Mouse (Mus musculus) urinary bladder, postnatal 14 days (tissue): ENCODE measurements around the gene Stxbp3.

ENCODE experiments used
- DNase-seq: peaks from one replicate; pipeline ENCODE4 v3.0.0; 2021; ENCODE audit warnings: low spot score

The Stxbp3 gene

GRCm38 (mm10) chr3:108764976-108765375 is 75.3 kb downstream of the Stxbp3 start:
- no peak for DNase-seq

- DNase-seq: no peak
These were observed 76.6 kb downstream of the Stxbp3 start for GRCm38 (mm10) chr3:108763691-108764090.

GRCm38 (mm10) chr3:108762597-108763111 is 77.7 kb downstream of the Stxbp3 start:
- DNase-seq: peak; percentile 44

- no peak for DNase-seq
These were observed 80.5 kb downstream of the Stxbp3 start for GRCm38 (mm10) chr3:108759566-108760420.

GRCm38 (mm10) chr3:108757570-108757969 is 82.8 kb downstream of the Stxbp3 start:
- DNase-seq: no peak

GRCm38 (mm10) chr3:108756131-108756530 is 84.2 kb downstream of the Stxbp3 start:
- DNase-seq: no peak

- no peak for DNase-seq
These were observed 84.8 kb downstream of the Stxbp3 start for GRCm38 (mm10) chr3:108755542-108755941.

GRCm38 (mm10) chr3:108754541-108754940 is 85.8 kb downstream of the Stxbp3 start:
- DNase-seq: no peak

- DNase-seq: no peak
These were observed 88.6 kb downstream of the Stxbp3 start for GRCm38 (mm10) chr3:108751691-108752090.

- no peak for DNase-seq
These were observed 89.3 kb downstream of the Stxbp3 start for GRCm38 (mm10) chr3:108751061-108751460.

- DNase-seq: no peak
These were observed 96.3 kb downstream of the Stxbp3 start for GRCm38 (mm10) chr3:108744060-108744459.
